Mouse (Mus musculus): ENCODE results near the gene Hbs1l. TPM values are rescaled to one million over a fixed set of nuclear protein-coding genes. Genes with fewer than 3 reads are reported as not detected.

The Hbs1l gene
- polyA plus RNA-seq, 1 experiment from 2014 or later = 67.3 TPM

GRCm38 (mm10) chr10:21269920-21270319 is 25.9 kb upstream of the Hbs1l start:
- Histone ChIP-seq H3K4me3 (replicated peaks) (no peak overlapping the region), H3K36me3 (no peaks in the 10 kb centered on the region), H3K27ac (peak overlapping the region; percentile 95), H3K9ac (no peak overlapping the region), H3K4me1 (replicated peaks) (peaks cover 85% of the 10 kb centered on the region), H3K4me2 (no peak overlapping the region), H3K9me3 (replicated peaks) (no peaks in the 10 kb centered on the region), H3K27me3 (no peaks in the 10 kb centered on the region)
- 50% methylated on average over 2 of the region's 2 CpGs for WGBS (ENCODE audit: insufficient replicate concordance)
- DNase-seq = no peak
- no peak for ATAC-seq (ENCODE audit: low read depth)

GRCm38 (mm10) chr10:21270905-21271304 is 24.9 kb upstream of the Hbs1l start:
- no peaks in the 10 kb centered on the region for H3K9me3 ChIP-seq (replicated peaks)
- no peak for ATAC-seq (ENCODE audit: low read depth)
- H3K9ac ChIP-seq = no peak overlapping the region
- no peak for DNase-seq
- H3K36me3 ChIP-seq = no peaks in the 10 kb centered on the region
- WGBS (ENCODE audit: insufficient replicate concordance) = 84% methylated on average over 5 of the region's 5 CpGs
- H3K27me3 ChIP-seq = no peaks in the 10 kb centered on the region
- H3K27ac ChIP-seq = peak overlapping the region; percentile 31; the same call in 1 of the 2 replicates
- H3K4me1 ChIP-seq (replicated peaks) = peaks cover 76% of the 10 kb centered on the region
- no peak overlapping the region for H3K4me3 ChIP-seq (replicated peaks)
- H3K4me2 ChIP-seq = no peak overlapping the region

- Histone ChIP-seq H3K36me3 (no peaks in the 10 kb centered on the region), H3K4me1 (replicated peaks) (peaks cover 73% of the 10 kb centered on the region), H3K4me3 (replicated peaks) (no peak overlapping the region), H3K4me2 (no peak overlapping the region), H3K27me3 (no peaks in the 10 kb centered on the region), H3K9me3 (replicated peaks) (no peaks in the 10 kb centered on the region), H3K27ac (0 out of 2 replicates have a peak overlapping the region, but pooled peaks have one; percentile 41), H3K9ac (no peak overlapping the region)
- ATAC-seq (ENCODE audit: low read depth) = no peak
- DNase-seq = no peak
- whole genome bisulfite sequencing (ENCODE audit: insufficient replicate concordance) = 75% methylated on average over 2 of the region's 2 CpGs
These were observed 24.5 kb upstream of the Hbs1l start for GRCm38 (mm10) chr10:21271310-21271709.

GRCm38 (mm10) chr10:21271785-21272184 is 24.0 kb upstream of the Hbs1l start:
- no peak overlapping the region; the same call in 1 of the 2 replicates for H3K27ac ChIP-seq
- DNase-seq (no peak), ATAC-seq (ENCODE audit: low read depth) (no peak)
- peaks cover 68% of the 10 kb centered on the region for H3K4me1 ChIP-seq (replicated peaks)
- no peaks in the 10 kb centered on the region for H3K9me3 ChIP-seq (replicated peaks)
- H3K27me3 ChIP-seq = no peaks in the 10 kb centered on the region
- 81% methylated on average over 6 of the region's 6 CpGs for WGBS (ENCODE audit: insufficient replicate concordance)
- H3K36me3 ChIP-seq = no peaks in the 10 kb centered on the region
- no peak overlapping the region for H3K9ac ChIP-seq
- H3K4me2 ChIP-seq = no peak overlapping the region
- no peak overlapping the region for H3K4me3 ChIP-seq (replicated peaks)

- ATAC-seq (ENCODE audit: low read depth) (no peak), DNase-seq (no peak)
- H3K36me3 ChIP-seq = no peaks in the 10 kb centered on the region
- H3K4me2 ChIP-seq = no peak overlapping the region
- no peak overlapping the region for H3K27ac ChIP-seq
- no peaks in the 10 kb centered on the region for H3K4me1 ChIP-seq (replicated peaks)
- no peaks in the 10 kb centered on the region for H3K9me3 ChIP-seq (replicated peaks)
- H3K27me3 ChIP-seq = 0 out of 2 replicates have a peak, but pooled peaks cover 3% of the 10 kb centered on the region
- no peak overlapping the region for H3K9ac ChIP-seq
- no peak overlapping the region for H3K4me3 ChIP-seq (replicated peaks)
- 68% methylated on average over 10 of the region's 10 CpGs for WGBS (ENCODE audit: insufficient replicate concordance)
These were observed 8.3 kb upstream of the Hbs1l start for GRCm38 (mm10) chr10:21287243-21288127.

GRCm38 (mm10) chr10:21291228-21291627 is 4.6 kb upstream of the Hbs1l start:
- ATAC-seq (ENCODE audit: low read depth) = no peak
- Histone ChIP-seq H3K4me2 (no peak overlapping the region), H3K4me1 (replicated peaks) (peaks cover 7% of the 10 kb centered on the region), H3K4me3 (replicated peaks) (no peak overlapping the region), H3K9ac (no peak overlapping the region), H3K36me3 (no peaks in the 10 kb centered on the region), H3K27me3 (no peaks in the 10 kb centered on the region), H3K9me3 (replicated peaks) (no peaks in the 10 kb centered on the region), H3K27ac (no peak overlapping the region)
- WGBS (ENCODE audit: insufficient replicate concordance) = 69% methylated on average over 4 of the region's 4 CpGs
- DNase-seq = no peak

GRCm38 (mm10) chr10:21294217-21294616 is 1.6 kb upstream of the Hbs1l start:
- no peak overlapping the region for H3K4me2 ChIP-seq
- DNase-seq = no peak
- H3K27ac ChIP-seq = peak overlapping the region; percentile 6; the same call in 1 of the 2 replicates
- H3K9me3 ChIP-seq (replicated peaks) = no peaks in the 10 kb centered on the region
- no peaks in the 10 kb centered on the region for H3K27me3 ChIP-seq
- H3K36me3 ChIP-seq = peaks cover 9% of the 10 kb centered on the region
- H3K9ac ChIP-seq = no peak overlapping the region
- 89% methylated on average over 2 of the region's 2 CpGs for WGBS (ENCODE audit: insufficient replicate concordance)
- peaks cover 29% of the 10 kb centered on the region for H3K4me1 ChIP-seq (replicated peaks)
- H3K4me3 ChIP-seq (replicated peaks) = no peak overlapping the region
- ATAC-seq (ENCODE audit: low read depth) = no peak

GRCm38 (mm10) chr10:21295397-21295758 is 401 bp upstream of the Hbs1l start:
- Histone ChIP-seq H3K9ac (peak overlapping the region; percentile 64), H3K9me3 (replicated peaks) (no peaks in the 10 kb centered on the region), H3K36me3 (peaks cover 19% of the 10 kb centered on the region), H3K27me3 (no peaks in the 10 kb centered on the region), H3K4me2 (peak overlapping the region; percentile 86), H3K4me3 (replicated peaks) (peak overlapping the region; percentile 89), H3K27ac (peak overlapping the region; percentile 66), H3K4me1 (replicated peaks) (peaks cover 29% of the 10 kb centered on the region)
- ATAC-seq (ENCODE audit: low read depth) = peak; percentile 4; the same call in 1 of the 2 replicates
- no peak for DNase-seq
- 39% methylated on average over 4 of the region's 4 CpGs for WGBS (ENCODE audit: insufficient replicate concordance)

- no peak overlapping the region for H3K9ac ChIP-seq
- ATAC-seq (ENCODE audit: low read depth) (no peak), DNase-seq (no peak)
- peaks cover 50% of the 10 kb centered on the region for H3K36me3 ChIP-seq
- no peaks in the 10 kb centered on the region for H3K9me3 ChIP-seq (replicated peaks)
- WGBS (ENCODE audit: insufficient replicate concordance) = 84% methylated on average over 2 of the region's 2 CpGs
- H3K27me3 ChIP-seq = no peaks in the 10 kb centered on the region
- no peak overlapping the region for H3K27ac ChIP-seq
- H3K4me1 ChIP-seq (replicated peaks) = peaks cover 37% of the 10 kb centered on the region
- no peak overlapping the region for H3K4me2 ChIP-seq
- H3K4me3 ChIP-seq (replicated peaks) = no peak overlapping the region
These were observed 3.2 kb downstream of the Hbs1l start for GRCm38 (mm10) chr10:21298972-21299371.

GRCm38 (mm10) chr10:21301822-21302221 is 6.0 kb downstream of the Hbs1l start:
- Histone ChIP-seq H3K4me1 (replicated peaks) (peaks cover 26% of the 10 kb centered on the region), H3K27ac (no peak overlapping the region; the same call in 1 of the 2 replicates), H3K9ac (no peak overlapping the region), H3K27me3 (no peaks in the 10 kb centered on the region), H3K36me3 (peaks cover 74% of the 10 kb centered on the region), H3K9me3 (replicated peaks) (no peaks in the 10 kb centered on the region), H3K4me3 (replicated peaks) (no peak overlapping the region), H3K4me2 (no peak overlapping the region)
- DNase-seq (no peak), ATAC-seq (ENCODE audit: low read depth) (no peak)
- WGBS (ENCODE audit: insufficient replicate concordance) = 68% methylated on average over 7 of the region's 7 CpGs

GRCm38 (mm10) chr10:21304672-21305632 is 9.2 kb downstream of the Hbs1l start:
- no peak for DNase-seq
- Histone ChIP-seq H3K36me3 (peaks cover 70% of the 10 kb centered on the region), H3K27ac (no peak overlapping the region)

More at GRCm38 (mm10) chr10:21304672-21305632, 9.2 kb downstream of the Hbs1l start:
- Histone ChIP-seq H3K9ac (no peak overlapping the region), H3K4me1 (replicated peaks) (peaks cover 8% of the 10 kb centered on the region; the same call in 1 of the 2 replicates), H3K27me3 (no peaks in the 10 kb centered on the region), H3K9me3 (replicated peaks) (no peaks in the 10 kb centered on the region), H3K4me3 (replicated peaks) (no peak overlapping the region), H3K4me2 (no peak overlapping the region)
- WGBS (ENCODE audit: insufficient replicate concordance) = 84% methylated on average over 11 of the region's 11 CpGs
- no peak for ATAC-seq (ENCODE audit: low read depth)

Data from liver, embryonic 13.5 days (tissue).